Mouse (Mus musculus): Measurements from ENCODE around the gene 9430015G10Rik.

The 9430015G10Rik gene

GRCm38 (mm10) chr4:156109570-156110331, at the start of gene 9430015G10Rik:
Gene 9430015G10Rik, plus strand, starts transcription at chr4:156109982.
- peak; percentile 98 for DNase-seq (ENCODE audit: low read depth)

GRCm38 (mm10) chr4:156063861-156064509, 45.8 kb upstream of the 9430015G10Rik start:
- no peak for DNase-seq (ENCODE audit: low read depth)

- DNase-seq (ENCODE audit: low read depth), result no peak
Observed at GRCm38 (mm10) chr4:156064510-156064897, 45.3 kb upstream of the 9430015G10Rik start.

- DNase-seq (ENCODE audit: low read depth), result no peak
Observed at GRCm38 (mm10) chr4:156065156-156065894, 44.5 kb upstream of the 9430015G10Rik start.

GRCm38 (mm10) chr4:156067256-156067949, 42.4 kb upstream of the 9430015G10Rik start:
- no peak for DNase-seq (ENCODE audit: low read depth)

- no peak for DNase-seq (ENCODE audit: low read depth)
Observed at GRCm38 (mm10) chr4:156069701-156070100, 40.1 kb upstream of the 9430015G10Rik start.

GRCm38 (mm10) chr4:156070276-156070675, 39.5 kb upstream of the 9430015G10Rik start:
- DNase-seq (ENCODE audit: low read depth), result no peak

GRCm38 (mm10) chr4:156070716-156071115, 39.1 kb upstream of the 9430015G10Rik start:
- no peak for DNase-seq (ENCODE audit: low read depth)

- DNase-seq (ENCODE audit: low read depth), result no peak
Observed at GRCm38 (mm10) chr4:156076911-156077382, 32.8 kb upstream of the 9430015G10Rik start.

- DNase-seq (ENCODE audit: low read depth), result no peak
Observed at GRCm38 (mm10) chr4:156077499-156078301, 32.1 kb upstream of the 9430015G10Rik start.

- DNase-seq (ENCODE audit: low read depth), result no peak
Observed at GRCm38 (mm10) chr4:156082621-156083234, 27.1 kb upstream of the 9430015G10Rik start.

GRCm38 (mm10) chr4:156083348-156083747, 26.4 kb upstream of the 9430015G10Rik start:
- DNase-seq (ENCODE audit: low read depth), result no peak

- no peak for DNase-seq (ENCODE audit: low read depth)
Observed at GRCm38 (mm10) chr4:156084096-156084879, 25.5 kb upstream of the 9430015G10Rik start.

- no peak for DNase-seq (ENCODE audit: low read depth)
Observed at GRCm38 (mm10) chr4:156085256-156085655, 24.5 kb upstream of the 9430015G10Rik start.

GRCm38 (mm10) chr4:156087398-156088087, 22.2 kb upstream of the 9430015G10Rik start:
- DNase-seq (ENCODE audit: low read depth), result no peak

GRCm38 (mm10) chr4:156091236-156091635, 18.5 kb upstream of the 9430015G10Rik start:
- DNase-seq (ENCODE audit: low read depth), result no peak

GRCm38 (mm10) chr4:156092765-156093164, 17.0 kb upstream of the 9430015G10Rik start:
- DNase-seq (ENCODE audit: low read depth), result no peak

GRCm38 (mm10) chr4:156093758-156094157, 16.0 kb upstream of the 9430015G10Rik start:
- no peak for DNase-seq (ENCODE audit: low read depth)

GRCm38 (mm10) chr4:156096191-156096590, 13.6 kb upstream of the 9430015G10Rik start:
- DNase-seq (ENCODE audit: low read depth), result no peak
